Mouse (Mus musculus) mature B cell (primary cell): ENCODE data around the gene Mfsd8.
"Not testable (repeated sequence)": the region's sequence is repeated elsewhere in the genome, so short reads cannot be mapped to it uniquely, and the experiment has no call there.

Experiments used
- in situ Hi-C: fragments of 300-500 bp; cut with MboI; formaldehyde crosslinking; loops from 2 replicates; pipeline ENCODE4 v1.14.3; 2019

The Mfsd8 gene

GRCm38 (mm10) chr3:40846473-40846956 is at the start of gene Mfsd8:
Mfsd8 (minus strand) TSS chr3:40846886.
- in situ Hi-C loops: not testable (repeated sequence)

GRCm38 (mm10) chr3:40894336-40894735 is 47.6 kb upstream of the Mfsd8 start:
- in situ Hi-C loops: not testable (repeated sequence)

GRCm38 (mm10) chr3:40893816-40894258 is 47.2 kb upstream of the Mfsd8 start:
- in situ Hi-C loops: not testable (repeated sequence)

- in situ Hi-C loops: not testable (repeated sequence)
Observed at GRCm38 (mm10) chr3:40853123-40853738, 6.5 kb upstream of the Mfsd8 start.

GRCm38 (mm10) chr3:40847936-40848335 is 1.2 kb upstream of the Mfsd8 start:
- in situ Hi-C loops: not testable (repeated sequence)

GRCm38 (mm10) chr3:40847018-40847417 is 332 bp upstream of the Mfsd8 start:
- in situ Hi-C loops: not testable (repeated sequence)

- in situ Hi-C loops: not testable (repeated sequence)
Observed at GRCm38 (mm10) chr3:40846957-40847017, 101 bp upstream of the Mfsd8 start, which contains the start of gene Abhd18. Abhd18 (plus strand) TSS chr3:40846970.

GRCm38 (mm10) chr3:40845521-40845920 is 1.2 kb downstream of the Mfsd8 start:
- in situ Hi-C loops: not testable (repeated sequence)

GRCm38 (mm10) chr3:40813275-40813674 is 33.4 kb downstream of the Mfsd8 start:
- in situ Hi-C loops: no loop called here

- in situ Hi-C loops: no loop called here
Observed at GRCm38 (mm10) chr3:40809894-40810293, 36.8 kb downstream of the Mfsd8 start.

- in situ Hi-C loops: no loop called here
Observed at GRCm38 (mm10) chr3:40808686-40809085, 38.0 kb downstream of the Mfsd8 start.

- in situ Hi-C loops: no loop called here
Observed at GRCm38 (mm10) chr3:40806871-40807270, 39.8 kb downstream of the Mfsd8 start.

GRCm38 (mm10) chr3:40800373-40800823 is 46.3 kb downstream of the Mfsd8 start:
- in situ Hi-C loops: no loop called here

- in situ Hi-C loops: no loop called here
Observed at GRCm38 (mm10) chr3:40799530-40800372, 46.9 kb downstream of the Mfsd8 start, which contains the start of gene Plk4. Plk4 (plus strand) TSS chr3:40800019.

- in situ Hi-C loops: no loop called here
Observed at GRCm38 (mm10) chr3:40798500-40798899, 48.2 kb downstream of the Mfsd8 start.

- in situ Hi-C loops: no loop called here
Observed at GRCm38 (mm10) chr3:40798054-40798453, 48.6 kb downstream of the Mfsd8 start.

- in situ Hi-C loops: no loop called here
Observed at GRCm38 (mm10) chr3:40793783-40794182, 52.9 kb downstream of the Mfsd8 start.
